Mouse (Mus musculus): ENCODE measurements around the gene Epor.

Gene Epor

DNA sequence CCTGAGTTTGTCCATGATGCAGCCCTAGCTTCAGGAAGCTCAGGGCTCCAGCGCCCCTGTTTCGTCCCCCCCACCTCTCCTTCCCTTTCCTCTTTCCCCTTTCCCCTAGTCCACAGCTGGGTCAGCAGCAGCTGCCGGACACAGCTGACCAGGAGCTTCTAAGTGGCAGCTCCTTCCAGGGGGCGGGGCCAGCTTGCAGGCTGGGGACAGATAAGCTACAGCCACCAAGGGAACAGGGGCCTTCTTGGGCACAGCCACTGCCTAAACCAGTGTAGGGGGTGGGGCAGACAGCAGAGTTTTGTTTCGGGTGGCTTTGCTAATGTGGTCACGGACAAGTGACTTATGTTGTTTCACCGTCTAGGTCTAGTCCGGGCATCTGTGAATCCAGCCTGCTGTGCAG, at the start of gene Epor:
TSS of gene Epor (minus strand) at position 90 of the 400 bp plus-strand sequence.
- DNase-seq (ENCODE audit: low spot score), result no peak

DNA sequence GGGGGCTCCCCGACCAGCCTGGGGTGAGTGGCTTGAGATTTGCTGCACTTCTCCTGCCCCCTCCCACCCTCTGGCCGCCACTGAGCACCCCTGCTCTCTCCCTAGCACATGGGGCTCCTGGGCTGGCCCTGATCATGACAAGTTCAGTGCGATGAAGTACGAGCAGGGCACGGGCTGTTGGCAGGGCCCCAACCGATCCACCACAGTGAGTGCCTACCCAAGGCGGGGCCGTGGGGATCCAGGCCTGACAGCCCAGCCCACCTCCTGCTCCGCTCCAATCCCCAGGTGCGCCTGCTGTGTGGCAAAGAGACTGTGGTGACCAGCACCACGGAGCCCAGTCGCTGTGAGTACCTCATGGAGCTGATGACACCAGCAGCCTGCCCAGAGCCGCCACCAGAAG, 49.4 kb upstream of the Epor start:
- DNase-seq (ENCODE audit: low spot score), result no peak

DNA sequence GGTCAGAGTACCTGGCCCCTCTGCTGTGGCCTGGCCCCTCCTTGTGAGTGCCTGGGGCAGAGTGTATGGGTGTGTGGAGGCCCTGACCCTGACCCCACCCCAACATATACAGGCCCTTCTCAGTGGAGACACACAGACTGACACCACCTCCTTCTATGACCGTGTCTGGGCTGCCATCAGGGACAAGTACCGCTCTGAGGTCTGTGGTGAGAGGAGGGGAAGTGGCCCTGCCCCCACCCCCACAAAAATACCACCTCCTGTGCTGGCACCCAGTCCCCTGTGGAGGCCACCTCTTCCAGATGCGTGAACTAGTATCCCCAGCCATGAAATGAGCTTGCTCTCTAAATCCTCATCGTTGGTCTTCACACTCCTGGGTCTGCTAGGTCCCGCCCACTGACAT, 47.7 kb upstream of the Epor start:
- no peak for DNase-seq (ENCODE audit: low spot score)

DNA sequence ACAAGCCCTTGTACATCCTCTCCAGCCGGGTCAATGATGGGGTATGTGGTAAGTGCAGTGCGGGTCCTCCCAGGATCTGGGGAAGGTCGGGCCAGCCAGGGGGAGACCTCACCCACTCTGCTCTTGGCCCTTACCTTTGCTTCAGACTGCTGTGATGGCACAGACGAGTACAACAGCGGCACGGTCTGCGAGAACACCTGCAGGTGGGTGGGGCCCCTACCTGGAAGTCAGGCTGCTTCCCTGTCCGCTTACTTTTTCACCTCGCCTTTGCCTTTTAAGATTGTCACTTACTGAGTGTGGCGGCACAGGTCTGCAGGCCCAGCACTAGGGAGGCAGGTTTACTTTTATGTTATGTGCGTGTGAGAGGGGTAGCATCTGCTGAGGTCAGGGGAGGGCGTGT, 41.2 kb upstream of the Epor start:
- no peak for DNase-seq (ENCODE audit: low spot score)

DNA sequence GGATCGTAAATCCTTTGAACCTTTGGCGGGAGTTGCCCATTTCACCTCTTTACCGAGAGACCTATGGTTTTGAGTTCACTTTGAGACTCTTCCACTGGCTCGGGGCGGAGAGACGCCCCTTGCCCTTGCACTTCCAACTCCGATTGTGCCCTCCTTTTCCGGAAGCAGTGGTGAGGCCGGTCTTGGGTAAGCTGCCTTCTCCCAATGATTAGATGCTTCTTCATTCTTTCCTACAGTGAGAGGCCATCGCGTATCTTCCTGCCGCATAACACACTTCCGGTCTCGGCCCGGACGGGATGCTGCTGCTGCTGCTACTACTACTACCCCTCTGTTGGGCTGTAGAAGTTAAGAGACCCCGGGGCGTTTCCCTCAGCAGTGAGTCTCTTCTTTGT, 39.9 kb upstream of the Epor start:
- no peak for DNase-seq (ENCODE audit: low spot score)

DNA sequence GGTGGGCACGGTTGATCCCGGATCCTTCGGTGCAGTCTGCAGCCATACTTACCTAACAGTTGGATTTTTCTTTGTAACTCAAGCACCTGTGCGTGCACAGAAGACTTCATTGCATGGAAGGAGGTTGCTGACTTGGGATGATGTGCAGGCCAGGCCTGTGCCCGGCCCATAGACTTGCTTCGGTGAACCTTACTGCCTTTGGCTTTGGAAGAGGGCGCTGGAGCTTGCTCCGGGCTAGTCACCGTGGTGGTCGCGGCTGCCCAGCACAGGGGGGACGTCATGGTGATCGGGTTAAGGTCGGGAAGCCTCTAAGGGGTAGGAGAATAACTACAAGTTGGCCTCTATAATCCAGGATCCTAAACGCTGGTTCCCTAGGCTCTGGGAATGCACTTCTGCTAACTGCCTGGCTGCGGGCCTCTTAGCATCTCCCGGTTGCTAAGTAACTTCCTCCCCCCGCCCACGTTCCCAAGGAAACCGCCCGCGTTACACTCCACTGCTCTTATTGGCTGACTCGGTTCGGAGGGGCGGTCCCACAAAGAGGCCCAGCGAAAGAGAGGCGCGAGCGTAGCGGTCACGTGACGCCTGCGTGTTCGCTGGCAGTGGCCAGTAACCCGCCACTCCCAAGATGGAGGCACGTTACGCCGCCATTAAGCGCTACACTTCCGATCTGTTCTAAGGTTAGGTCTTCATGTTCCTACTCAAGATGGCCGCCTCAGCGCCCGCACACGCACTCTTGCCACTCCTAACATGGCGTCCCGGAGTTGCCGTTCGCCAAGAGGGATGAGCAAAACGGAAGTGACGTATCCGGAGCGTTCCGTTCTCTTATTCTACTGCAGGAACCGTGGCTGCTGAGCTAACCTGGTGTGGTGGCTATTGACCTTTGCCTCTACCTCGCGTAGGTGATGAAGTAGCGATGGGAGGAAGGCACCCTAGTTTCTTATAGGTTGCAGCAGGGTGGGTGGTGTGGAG, 39.2 kb upstream of the Epor start, which contains the start of the genes Ccdc151 and Prkcsh:
TSS of gene Ccdc151 (minus strand) at position 441 of the 969 bp plus-strand sequence.
TSS of gene Prkcsh (plus strand) at position 613 of the 969 bp plus-strand sequence.
- peak; percentile 97 for DNase-seq (ENCODE audit: low spot score)

DNA sequence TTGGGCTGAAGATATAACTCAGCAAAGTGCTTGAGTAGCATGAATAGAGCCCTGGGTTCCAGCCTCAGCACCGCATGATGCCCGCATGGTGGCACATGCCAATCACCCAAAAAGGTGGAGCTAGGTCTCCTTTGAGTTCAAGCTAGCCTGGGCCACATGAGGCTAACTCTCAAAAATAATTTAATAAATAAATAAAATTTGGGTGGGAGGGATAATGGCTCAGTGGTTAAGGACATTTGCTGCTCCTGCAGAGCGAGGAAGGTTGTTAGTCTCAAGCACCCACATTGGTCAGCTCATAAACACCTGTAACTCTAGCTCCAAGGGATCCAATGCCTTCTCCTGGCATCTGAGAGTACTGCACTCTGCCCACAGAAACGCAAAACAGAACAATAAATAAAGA, 38.3 kb upstream of the Epor start:
- no peak for DNase-seq (ENCODE audit: low spot score)

DNA sequence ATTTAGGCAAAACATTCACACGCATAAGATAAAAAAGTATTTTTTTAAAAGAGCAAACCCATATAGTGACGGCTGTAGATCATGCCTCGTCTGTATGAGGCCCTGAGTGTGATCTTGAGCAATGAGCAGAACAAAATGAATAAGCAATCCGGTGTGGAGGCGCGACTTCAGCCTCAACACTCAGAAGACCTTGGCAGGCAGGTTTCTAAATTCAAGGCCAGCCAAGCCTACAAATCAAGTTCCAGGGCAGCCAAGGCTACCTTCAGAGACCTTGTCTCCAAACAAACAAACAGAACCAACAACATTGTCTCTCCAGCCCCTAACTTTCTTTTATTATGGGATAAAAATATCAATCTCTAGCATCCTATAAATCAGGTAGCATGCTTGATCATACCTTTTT, 37.0 kb upstream of the Epor start:
- DNase-seq (ENCODE audit: low spot score), result no peak

DNA sequence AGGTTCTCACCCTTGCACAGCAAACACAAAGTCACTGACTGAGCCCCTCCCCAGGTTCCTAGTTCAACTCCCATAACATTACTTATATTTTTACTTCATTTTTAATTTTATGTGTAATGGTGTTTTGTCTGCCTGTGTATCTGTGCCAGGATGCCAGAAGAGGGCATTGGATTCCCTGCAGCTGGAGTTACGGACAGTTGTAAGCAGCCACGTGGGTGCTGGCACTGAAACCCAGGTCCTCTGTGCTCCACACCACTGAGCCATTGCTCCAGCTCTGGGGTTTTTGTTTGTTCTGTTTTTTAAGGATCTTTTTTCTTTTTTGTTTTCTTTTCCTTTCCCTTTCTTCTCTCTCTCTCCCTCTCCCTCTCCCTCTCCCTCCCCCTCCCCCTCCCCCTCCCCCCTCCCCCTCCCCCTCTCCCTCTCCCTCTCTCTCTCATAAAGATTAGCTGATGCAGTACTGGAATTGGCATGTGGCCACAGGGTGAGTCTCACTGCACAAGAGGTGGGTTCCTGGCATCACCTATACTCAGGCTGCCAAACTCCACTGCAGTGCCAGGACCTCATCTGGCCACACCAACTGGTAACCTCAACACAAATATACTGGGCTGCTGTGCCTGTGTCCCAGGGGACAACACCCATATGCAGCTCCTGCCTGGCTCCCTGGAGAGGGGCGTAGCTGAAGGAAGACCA, 33.0 kb upstream of the Epor start:
- no peak for DNase-seq (ENCODE audit: low spot score)

DNA sequence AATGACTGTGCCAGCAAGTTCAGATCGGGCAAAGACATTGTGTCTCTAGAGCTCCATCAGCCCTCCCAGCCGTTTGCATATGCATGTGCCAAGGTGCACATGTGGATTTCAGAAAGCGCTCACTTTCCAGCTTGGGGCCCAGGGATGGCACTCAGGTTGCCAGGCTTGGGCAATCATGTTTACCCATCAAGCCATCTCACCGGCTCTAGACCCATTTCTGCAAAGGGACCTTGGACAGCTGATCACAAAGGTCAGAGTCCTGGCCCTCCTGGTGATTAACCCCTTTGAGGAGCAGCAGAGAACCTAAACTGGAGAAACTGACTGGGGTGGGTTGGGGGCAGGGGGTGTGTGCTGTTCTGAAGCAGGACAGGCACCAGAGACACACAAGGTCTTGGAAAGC, 28.9 kb upstream of the Epor start:
- no peak for DNase-seq (ENCODE audit: low spot score)

DNA sequence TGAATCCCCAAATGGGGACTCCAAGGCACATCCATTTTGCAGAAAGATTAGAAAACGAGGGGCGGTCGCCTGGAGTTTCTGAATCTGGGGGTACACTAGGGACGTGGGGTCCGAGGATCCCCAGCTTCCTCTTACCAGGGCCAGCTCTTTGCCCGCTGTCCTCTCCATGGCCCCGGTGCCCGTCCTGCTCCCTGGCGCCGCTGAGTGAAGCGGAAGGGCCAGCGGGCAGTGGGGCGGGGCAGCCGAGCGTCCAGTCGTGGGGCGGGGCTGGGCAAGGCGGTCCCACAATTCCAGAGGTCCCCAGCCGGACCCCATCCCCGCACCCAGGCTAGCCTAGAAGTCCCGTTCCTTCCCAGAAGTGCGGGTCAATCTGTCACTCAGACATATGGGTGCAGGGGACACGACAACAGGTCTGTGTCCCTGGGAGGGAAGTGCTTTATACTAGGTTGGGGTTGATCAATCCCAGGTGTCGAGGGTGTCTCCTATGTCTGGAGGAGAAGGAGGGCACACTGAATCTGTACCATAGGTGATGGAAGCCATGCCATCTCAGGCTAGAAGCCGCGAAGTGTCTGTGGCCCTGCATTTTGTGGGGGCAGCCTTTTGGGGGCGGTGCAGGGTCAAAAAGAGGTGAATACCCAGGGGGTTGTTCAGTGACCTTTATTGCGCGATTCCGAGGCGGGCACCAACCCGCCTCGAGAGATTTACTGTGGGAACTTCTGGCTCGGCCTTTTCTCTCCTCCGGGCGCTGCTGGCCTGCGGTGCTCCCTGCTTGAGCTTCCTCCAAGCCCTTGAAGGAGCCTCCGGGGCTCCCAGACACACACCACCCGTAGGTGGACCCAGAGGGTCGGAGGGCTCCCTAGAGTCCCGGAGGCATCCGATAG, 26.2 kb upstream of the Epor start, which contains the start of gene Rgl3:
TSS of gene Rgl3 (minus strand) at position 217 of the 881 bp plus-strand sequence.
- DNase-seq (ENCODE audit: low spot score), result no peak

DNA sequence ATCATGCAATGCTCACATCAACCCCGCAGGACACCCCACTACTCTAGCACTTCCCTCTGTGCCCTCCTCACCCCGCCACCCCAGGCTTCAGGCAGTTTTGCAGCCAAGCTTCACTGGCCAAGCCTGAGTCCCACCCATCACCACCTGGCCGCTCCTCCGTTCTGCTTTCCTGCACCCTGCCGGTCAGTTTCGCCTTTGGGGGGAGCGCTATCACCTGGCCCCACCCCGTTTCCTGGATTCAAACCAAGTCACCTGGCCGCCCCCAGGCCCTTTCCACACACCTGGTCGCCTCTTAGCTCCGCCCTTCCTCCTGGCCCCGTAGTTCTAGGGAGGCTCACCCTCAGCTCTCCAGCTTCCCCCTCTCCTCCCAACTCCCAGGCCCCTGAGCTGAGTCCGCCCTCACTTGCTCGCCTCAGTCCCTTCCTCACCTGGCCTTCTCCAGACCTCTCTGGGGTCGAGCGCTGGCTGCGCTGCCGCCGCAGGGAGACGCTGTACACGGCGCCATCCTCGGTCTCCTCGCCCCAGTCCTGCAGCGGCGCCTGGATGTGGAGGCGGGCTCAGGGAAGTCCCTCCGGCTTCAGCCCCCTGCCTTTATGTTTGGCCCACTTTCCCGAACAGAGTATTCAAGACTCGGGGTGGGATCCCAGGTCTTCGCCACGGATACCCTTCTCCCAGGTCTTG, 25.3 kb upstream of the Epor start:
- no peak for DNase-seq (ENCODE audit: low spot score)

DNA sequence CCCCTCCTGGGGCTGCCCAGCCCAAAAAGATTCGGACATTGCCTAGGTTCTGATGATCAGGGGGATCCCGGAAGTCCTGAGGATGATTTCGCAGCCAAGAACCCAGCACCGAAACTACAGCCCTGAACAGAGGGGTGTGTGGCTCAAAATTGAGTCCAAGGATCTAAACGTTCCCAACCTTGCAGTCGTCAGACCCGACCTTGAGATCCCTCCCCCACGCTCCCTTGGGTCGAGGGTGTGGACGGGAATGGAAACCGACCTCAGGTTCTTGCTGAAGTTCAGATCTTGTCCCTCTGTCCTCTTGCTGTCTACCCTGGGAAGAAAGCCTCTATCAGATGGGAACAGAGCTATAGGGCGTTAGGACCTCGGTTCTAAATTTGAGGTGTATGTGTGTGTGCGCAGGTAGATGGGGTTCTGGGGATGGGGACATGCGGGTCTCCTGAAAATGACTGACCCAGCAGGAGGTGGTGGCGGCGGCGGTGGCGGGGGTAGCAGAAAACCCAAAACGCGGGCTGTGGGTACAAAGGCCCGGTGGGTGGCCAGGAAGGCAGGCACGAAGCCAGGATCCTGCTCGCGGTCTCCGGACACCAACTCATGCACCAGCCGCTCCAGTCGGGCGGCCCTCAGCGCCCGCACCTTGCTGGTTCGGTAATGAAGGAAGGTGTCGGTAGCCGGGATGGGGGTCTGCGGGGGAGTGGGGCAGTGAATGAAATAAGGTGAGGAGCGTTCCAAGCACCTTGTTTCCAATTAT, 24.5 kb upstream of the Epor start:
- no peak for DNase-seq (ENCODE audit: low spot score)

DNA sequence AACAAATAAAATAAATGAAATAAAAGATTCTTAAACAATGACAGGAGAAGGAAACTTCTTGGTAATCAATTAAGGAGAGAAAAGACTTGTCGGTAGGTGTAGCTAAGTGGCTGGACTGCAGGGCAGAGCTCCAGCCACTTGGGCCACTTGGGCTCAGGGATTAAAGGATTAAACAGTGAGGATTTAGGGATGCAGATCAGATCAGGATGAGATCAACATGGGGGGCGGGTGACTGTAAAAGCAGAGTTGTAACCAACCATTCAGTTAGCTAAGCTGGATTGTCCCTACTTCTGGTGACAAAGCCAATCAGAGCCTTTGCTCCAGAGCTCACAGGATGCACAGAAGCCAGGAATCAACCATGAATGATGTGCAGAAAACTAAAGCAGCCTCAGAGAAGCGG, 20.6 kb upstream of the Epor start:
- no peak for DNase-seq (ENCODE audit: low spot score)

DNA sequence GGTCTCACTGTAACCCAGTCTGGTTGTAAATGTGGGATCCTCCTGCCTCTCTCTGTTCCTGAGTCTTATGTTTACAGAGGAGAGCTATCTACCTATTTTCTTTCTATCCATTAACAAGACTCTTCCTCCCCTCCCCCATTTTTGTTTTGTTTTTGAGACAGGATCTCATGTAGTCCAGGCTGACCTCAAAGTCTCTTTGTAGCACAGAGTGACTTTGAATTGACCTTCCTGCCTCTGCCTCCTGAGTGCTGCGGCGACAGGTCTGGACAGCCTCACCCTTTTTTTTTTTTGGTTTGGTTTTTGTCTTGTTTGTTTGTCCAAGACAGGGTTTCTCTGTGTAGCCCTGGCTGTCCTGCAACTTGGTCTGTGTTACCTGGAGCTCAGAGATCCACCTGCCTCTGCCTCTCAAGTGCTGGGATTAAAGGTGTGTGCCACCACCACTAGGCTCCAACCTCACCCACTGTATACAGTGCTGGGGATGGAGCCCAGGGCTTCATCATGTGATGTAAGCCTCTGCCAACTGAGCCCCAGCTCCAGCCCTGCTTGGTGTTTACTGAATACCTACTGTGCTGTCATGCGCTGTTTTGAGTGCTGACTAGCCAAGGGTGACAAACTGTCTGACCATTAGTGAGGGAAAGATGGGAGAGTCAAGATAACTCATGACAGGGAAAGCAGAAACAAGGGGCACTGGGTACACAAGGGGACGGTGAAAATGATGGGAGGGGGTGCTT, 15.3 kb upstream of the Epor start:
- no peak for DNase-seq (ENCODE audit: low spot score)

DNA sequence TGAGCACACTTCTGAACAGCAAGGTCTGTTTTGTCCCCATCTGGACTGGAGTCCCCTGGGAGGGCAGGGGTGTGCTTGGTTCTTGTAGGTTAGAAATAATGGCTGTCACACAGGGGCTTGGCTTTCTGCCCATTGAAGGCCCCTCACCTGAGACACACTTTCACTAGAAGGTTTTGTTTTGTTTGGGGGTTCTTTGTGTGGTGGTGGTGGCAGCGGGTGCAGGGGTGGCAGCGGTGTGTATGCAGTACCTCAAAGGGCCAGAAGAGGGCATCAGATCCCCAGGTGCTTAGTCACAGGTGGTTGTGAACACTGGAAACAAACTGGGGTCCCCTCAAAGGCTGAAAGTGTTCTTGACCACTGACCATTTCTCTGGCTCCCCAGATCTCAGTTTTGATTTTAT, 14.7 kb upstream of the Epor start:
- no peak for DNase-seq (ENCODE audit: low spot score)

DNA sequence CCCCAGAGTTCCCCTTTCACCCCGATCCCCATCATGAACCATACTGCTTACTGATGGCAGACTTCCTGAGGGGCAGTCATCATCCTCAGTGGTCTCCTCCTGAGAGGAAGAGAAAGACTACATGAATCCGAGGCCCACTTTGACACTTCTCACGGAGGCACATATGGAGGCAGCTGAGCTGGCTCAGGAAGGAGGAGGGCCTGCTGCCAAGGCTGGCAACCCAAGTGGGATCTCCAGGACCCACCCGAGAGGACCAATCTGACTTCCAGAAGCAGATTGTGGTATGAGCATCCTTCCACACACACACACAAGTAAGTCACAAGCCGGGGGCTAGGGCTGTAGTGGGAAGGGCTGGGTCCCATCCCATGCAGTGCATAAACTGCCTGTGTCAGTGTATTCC, 14.0 kb upstream of the Epor start:
- no peak for DNase-seq (ENCODE audit: low spot score)

DNA sequence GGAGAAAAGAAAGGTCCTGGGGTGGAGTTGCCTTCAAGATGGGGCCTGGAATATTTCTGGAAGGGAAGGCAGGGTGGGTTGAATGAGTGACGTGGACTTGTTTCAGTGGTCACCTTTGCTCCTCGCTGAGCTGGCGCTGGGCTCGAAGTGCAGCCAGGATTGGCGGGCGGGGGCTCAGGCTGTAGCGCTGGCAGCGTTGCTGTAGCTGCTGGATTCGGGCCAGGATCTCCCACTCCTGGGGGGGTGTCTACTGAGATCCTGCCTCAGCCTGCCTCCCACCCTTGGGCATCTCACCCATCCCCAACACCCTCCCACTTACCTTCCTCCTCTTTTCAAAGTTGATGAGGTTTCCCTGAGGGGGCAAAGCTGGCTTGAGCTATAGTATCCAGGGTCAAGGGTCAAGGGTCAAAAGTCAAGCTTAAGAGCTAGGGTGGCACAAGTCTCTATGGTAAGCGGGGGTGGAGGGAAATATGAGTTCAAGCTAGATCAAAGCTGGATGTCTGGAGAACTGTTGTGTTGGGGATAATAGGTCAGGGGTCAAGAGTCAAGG, 13.4 kb upstream of the Epor start:
- no peak for DNase-seq (ENCODE audit: low spot score)

DNA sequence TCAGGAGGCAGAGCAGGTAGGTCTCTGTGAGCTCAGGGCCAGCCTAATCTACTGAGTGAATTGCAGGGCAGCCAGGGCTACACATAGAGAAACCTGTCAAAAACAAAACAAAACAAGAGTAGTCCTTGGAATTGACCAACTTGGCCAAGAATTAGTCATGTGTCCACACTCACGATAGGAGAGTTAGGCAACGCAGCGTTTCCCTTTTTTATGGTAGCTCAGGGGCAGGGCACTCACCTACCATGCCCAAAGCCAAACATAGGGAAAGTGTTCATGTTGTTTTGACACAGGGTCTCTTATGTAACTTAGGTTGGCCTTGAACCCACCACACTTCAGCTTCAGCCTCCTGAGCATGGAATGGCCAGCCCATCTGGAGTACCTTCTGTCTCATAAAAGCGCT, 6.0 kb upstream of the Epor start:
- DNase-seq (ENCODE audit: low spot score), result no peak

DNA sequence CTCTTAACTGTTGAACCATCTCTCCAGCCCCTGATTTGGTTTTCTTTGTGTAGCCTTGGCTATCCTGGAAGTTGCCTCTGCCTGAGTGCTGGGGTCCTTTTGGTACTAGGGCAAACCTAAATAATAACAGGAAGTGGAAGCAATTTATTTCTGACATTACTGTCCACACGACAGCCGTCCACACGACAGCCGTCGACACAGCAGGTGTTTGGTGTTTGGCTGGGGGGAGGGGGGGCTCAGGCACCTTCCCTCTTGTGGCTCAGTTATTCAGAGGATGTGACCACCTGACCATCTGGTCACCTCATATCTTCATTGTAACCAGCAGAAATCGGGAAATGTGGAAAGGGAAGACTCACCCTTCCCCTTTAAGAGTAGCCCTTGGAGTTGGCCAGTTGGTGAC, 5.6 kb upstream of the Epor start:
- DNase-seq (ENCODE audit: low spot score), result no peak

All from urinary bladder, postnatal 10 days (tissue).